22 mouse cellular contexts compared by ENCODE assay signal in genomic region chr13:94429567-94429966, GRCm38 (mm10).
"Had no signal": no experiment of that assay in that cellular context is flagged by ENCODE, and none has a peak within 500 bp of the region (broad histone marks: within the 10 kb centered on the region; RNA-seq: fewer than 3 reads in every experiment).

No protein-coding gene starts in this region.

- H3K27ac ChIP-seq: kidney, embryonic 15.5 days; limb, embryonic 12.5 days; limb, embryonic 15.5 days; liver, embryonic 15.5 days; lung, embryonic 15.5 days; neural tube, embryonic 12.5 days; neural tube, embryonic 15.5 days; stomach, postnatal 0 days had no signal

- H3K4me2 ChIP-seq: kidney, embryonic 15.5 days; limb, embryonic 12.5 days; limb, embryonic 15.5 days; liver, embryonic 11.5 days; liver, embryonic 15.5 days; lung, embryonic 15.5 days; midbrain, embryonic 11.5 days; neural tube, embryonic 12.5 days; neural tube, embryonic 15.5 days had no signal

- H3K4me1 ChIP-seq: kidney, embryonic 15.5 days; limb, embryonic 12.5 days; limb, embryonic 15.5 days; liver, embryonic 15.5 days; lung, embryonic 15.5 days; neural tube, embryonic 12.5 days; neural tube, embryonic 15.5 days had no signal

- H3K9ac ChIP-seq: kidney, embryonic 15.5 days; limb, embryonic 12.5 days; limb, embryonic 15.5 days; liver, embryonic 15.5 days; lung, embryonic 15.5 days; neural tube, embryonic 12.5 days; neural tube, embryonic 15.5 days had no signal

- H3K9me3 ChIP-seq: kidney, embryonic 15.5 days; limb, embryonic 15.5 days; liver, embryonic 15.5 days; lung, embryonic 15.5 days; neural tube, embryonic 12.5 days; neural tube, embryonic 15.5 days had no signal

- DNase-seq: kidney, adult 2 months; kidney, postnatal 10 days; kidney, postnatal 36 days; lung, adult 18-20 months; lung, postnatal 10 days; lung, postnatal 36 days; midbrain, embryonic 14.5 days; right cerebral cortex, adult 18-20 months; right cerebral cortex, postnatal 14 days; right cerebral cortex, postnatal 4 days; thymus, adult 2 months; thymus, postnatal 25 days had no signal

- H3K4me3 ChIP-seq: kidney, embryonic 15.5 days; limb, embryonic 12.5 days; limb, embryonic 15.5 days; liver, embryonic 15.5 days; lung, embryonic 15.5 days; neural tube, embryonic 12.5 days; neural tube, embryonic 15.5 days had no signal

- H3K27me3 ChIP-seq: kidney, embryonic 15.5 days; limb, embryonic 12.5 days; limb, embryonic 15.5 days; liver, embryonic 15.5 days; lung, embryonic 15.5 days; neural tube, embryonic 12.5 days; neural tube, embryonic 15.5 days had no signal
